In genomic region chr12:30034681-30035080, GRCm38 (mm10) we compare ENCODE assay signal across 13 mouse cellular contexts.
"Had no signal": no experiment of that assay in that cellular context is flagged by ENCODE, and none has a peak within 500 bp of the region (broad histone marks: within the 10 kb centered on the region; RNA-seq: fewer than 3 reads in every experiment).

No protein-coding gene starts in this region.

- H3K9me3 ChIP-seq: limb, embryonic 13.5 days; midbrain, embryonic 13.5 days; neural tube, embryonic 15.5 days; stomach, embryonic 15.5 days had no signal

- H3K27me3 ChIP-seq: limb, embryonic 13.5 days; midbrain, embryonic 13.5 days; neural tube, embryonic 15.5 days; stomach, embryonic 15.5 days had no signal

- DNase-seq: kidney, adult 11 months; layer of hippocampus, adult 9-11 months; layer of hippocampus, postnatal 36 days; lung, adult 18-20 months; right cerebral cortex, postnatal 14 days; thymus, postnatal 4 days had no signal

- H3K9ac ChIP-seq: limb, embryonic 13.5 days; liver, embryonic 14.5 days; midbrain, embryonic 13.5 days; neural tube, embryonic 15.5 days; stomach, embryonic 15.5 days had no signal

- H3K27ac ChIP-seq: kidney, postnatal 0 days; limb, embryonic 13.5 days; liver, embryonic 14.5 days; midbrain, embryonic 13.5 days; neural tube, embryonic 15.5 days; stomach, embryonic 15.5 days had no signal

- ATAC-seq: midbrain, embryonic 13.5 days had no signal

- H3K4me3 ChIP-seq: limb, embryonic 13.5 days; midbrain, embryonic 13.5 days; myocyte; neural tube, embryonic 15.5 days; stomach, embryonic 15.5 days had no signal

- H3K4me2 ChIP-seq: limb, embryonic 13.5 days; midbrain, embryonic 13.5 days; neural tube, embryonic 15.5 days; stomach, embryonic 15.5 days had no signal

- H3K36me3 ChIP-seq: limb, embryonic 13.5 days; midbrain, embryonic 13.5 days; neural tube, embryonic 15.5 days; stomach, embryonic 15.5 days had no signal
